Mouse (Mus musculus): ENCODE data around the gene Ccdc188.

Ccdc188 gene

DNA sequence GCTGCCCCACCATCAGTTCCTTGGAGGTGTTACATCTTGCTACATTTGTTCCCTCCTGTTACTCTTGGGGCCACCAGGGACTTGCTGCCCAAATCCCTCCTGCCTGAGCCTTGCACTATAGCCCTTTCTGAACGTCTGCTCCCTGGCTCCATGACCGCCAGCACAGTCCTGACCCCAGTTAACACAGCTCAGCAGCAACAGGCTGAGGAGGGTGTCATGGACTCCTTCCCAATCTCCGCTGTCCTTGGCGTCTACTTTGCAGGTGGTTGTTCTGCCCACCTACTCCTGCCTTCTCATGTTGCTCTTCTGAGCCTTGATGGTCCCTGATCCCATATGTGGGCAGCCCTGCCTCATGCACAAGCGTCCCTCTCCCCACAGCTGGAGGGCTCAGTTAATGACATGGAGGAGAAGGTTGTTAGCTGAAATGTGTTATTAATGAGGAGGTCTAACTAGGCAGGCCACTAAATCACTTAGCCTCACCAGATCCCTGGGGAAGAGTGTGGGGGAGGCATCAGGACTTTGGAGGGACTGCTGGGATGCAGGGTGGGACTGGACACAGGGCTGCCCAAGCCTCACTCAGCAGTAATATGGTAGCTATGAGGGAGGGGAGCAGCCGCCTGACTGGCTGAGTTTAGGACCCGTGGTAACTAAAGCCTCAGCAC is 14.1 kb upstream of the Ccdc188 start:
- DNase-seq, result no peak

DNA sequence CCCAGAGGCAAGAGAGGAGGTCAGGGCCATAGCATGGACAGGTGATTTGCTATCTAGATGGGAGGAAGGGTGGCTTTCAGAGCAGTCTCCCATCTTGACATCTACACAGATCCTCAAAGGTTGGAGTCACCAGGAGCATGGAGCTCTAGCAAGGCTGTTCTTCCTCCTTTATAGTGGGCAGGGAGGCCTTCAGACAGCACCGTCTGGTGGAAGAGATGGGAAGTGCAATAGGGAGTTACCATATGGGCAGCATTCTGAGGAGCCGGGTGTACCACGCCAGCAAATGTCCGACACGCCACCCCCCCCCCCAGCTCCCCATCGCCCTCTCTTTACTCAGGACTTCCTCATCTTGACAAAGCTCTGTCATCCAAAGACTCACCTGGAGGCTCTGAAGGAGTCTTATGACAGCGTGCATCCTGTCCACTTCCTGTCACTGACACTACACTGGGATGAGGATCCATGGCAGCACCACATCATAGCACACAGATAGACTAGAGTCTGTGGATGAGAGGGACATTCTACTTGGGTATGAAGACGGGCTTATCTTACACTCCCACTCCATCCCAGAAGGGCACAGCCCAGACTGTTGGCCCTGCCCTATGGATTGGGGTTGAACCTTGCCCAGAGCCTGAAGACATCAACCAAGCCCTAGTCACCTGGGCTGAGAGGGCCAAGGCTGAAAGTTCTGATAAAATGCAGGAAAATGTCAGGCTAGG is 6.8 kb upstream of the Ccdc188 start:
- peak; percentile 77 for DNase-seq

DNA sequence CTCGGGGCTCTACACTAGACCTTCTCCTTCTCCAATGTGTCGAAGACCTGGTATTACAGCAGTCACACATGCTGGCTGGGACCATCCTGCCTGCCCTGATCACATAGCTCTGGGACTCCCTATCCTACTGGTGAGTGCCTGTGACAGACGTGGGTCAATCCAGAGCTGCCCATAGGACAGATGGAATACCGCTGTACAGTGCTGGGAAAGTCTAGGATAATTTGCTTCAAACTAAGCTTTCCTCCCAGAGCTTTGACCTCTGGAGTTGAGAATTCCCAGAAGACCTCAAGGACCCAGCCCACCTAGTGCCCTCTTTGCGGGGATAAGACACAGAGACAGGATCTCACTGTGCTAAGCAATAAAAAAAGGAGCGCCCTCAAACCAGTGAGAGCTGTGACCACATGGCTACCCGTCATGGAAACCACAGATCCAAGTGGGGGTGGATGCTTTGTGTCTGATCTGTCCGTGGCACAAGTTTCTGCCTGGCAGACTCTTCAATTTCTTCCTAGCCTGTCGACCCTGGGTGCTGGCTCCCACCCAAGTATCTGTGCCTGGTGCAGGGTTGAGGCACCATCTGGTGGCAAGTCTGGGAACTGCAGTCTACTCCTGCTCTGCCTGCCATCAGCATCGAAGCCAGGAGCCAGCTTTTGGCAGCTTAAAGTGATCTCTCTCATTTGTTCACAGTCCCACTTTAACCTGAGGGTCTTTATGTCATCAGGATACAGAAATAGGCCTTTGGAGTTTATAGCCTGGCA is 6.1 kb upstream of the Ccdc188 start:
- peak; percentile 88 for DNase-seq

DNA sequence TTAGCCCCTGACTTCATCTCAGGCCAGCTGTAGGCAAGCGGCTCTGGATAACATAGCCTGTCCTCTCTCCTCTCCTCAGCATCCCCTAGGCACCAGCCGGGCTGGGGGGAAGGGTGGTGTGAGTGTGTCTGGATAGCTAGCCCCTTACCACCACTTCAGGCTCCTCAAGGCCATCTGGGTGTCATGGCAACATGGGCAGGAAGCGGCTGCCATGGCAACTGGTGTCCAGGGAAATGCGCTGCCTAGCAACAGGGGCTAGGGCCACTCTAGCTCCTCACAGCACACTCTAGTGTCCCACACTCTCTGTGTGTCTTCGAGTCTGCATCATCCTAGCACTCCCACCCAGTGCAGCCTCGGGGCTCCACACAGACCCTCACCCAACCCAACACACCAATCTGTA is 4.0 kb upstream of the Ccdc188 start:
- peak; percentile 68 for DNase-seq

DNA sequence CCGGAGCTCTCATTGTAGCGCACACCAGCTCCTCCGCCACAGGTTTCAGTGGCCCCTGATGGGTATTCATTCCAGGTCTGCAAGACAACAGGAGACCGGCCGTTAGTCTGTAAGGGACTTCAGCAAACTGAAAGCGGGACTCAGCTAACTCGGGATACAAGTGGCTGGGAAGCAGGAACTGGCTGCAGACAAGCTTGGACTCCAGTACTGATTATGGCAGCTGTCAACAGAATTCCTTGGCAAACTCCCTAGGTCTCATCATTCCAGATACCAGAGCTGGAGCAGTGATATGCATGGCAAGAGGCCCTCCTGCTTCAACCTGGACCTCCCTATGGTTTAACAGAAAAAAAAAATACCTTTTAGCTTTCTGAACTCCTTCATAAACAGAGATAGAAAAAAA is 2.8 kb upstream of the Ccdc188 start:
- DNase-seq, result no peak

DNA sequence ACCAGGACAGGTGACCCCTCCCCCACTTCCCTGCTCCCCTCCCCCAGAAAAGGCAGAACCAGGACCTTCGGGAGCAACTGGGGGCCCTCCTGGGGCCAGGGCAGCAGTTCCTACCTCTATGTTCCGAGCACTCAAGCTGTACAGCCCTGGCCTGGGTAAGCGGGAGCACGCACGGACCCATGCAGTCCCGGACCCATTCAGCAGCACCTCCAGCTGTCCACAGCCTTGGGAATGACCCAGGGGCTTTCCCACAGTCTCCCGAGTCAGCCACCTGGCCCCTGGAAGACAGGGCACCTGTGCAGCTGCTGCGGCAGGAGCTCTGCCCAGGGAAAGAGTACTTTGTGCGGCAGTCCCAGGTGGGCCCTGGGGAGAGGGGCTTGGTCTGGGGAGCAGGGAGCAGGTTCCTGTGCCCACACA is 909 bp downstream of the Ccdc188 start:
- no peak for DNase-seq

DNA sequence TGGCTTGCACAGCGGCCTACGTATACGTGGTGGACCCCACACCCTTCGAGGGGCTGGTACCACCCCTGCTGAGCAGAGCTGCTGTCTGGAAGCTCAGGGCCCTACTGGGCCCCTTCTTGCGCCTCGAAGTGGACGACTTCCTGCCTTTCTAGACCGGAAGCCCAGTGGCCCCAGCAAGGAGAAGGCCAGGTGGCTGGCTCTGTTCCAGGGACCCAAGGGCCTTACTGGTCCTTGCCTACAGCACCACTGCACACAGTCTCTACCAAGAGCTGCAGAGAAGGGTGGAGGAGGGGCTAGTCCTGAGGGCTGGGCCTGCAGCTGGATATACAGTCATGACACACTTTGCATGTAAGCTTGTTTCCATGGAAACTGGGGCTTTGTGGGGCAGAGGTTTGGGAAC is 2.3 kb downstream of the Ccdc188 start:
- DNase-seq, result no peak

DNA sequence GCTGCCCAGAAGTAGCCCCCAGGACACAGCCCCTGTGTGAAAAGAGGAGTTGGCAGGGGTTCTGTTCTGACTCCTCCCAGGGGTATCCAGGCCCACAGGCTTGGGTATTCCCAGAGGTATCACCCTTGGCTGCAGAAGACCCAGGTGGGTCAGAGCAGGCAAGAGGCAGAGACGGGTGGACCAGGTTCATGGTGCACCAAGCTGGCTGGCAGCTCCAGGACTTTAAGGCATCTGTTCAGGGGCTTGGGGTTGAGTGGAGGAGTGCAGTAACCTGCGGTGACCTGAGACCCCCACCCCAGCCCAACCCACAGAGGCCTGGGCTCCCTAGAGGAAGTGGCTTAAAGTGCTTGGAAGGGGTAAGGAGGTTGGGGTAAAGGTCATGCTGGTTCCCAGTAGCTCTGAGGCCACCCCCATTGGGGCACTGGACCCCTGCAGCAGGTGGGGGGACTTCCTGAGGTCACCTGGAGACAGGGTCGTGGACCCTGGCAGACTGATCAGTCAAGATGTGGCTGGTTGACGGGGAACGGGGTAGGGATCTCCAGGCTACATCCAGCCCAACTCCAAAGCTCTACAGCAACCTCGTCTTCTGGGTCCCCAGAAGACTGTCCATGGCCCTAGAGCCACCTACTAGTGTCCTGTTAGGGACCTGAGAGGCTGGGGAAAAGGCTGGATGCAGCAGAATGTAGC is 3.3 kb downstream of the Ccdc188 start:
- no peak for DNase-seq

DNA sequence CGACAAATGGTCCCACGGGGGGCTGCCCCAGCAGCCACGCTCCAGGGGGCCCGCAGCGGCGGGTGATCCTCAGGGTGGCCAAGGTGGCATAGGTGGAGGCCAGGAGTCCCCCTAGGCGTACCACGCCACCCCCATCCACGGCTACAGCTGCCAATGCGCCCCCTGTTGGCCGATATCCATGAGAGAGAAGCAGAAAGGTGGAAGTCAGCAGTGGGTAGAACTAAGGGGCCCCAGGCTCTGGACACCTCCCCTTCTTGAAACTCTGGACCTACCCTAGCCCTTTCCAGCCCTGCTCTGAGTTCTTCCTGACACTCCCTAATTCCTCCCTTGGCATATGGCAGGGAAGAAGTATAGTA is 3.8 kb downstream of the Ccdc188 start:
- DNase-seq, result no peak

DNA sequence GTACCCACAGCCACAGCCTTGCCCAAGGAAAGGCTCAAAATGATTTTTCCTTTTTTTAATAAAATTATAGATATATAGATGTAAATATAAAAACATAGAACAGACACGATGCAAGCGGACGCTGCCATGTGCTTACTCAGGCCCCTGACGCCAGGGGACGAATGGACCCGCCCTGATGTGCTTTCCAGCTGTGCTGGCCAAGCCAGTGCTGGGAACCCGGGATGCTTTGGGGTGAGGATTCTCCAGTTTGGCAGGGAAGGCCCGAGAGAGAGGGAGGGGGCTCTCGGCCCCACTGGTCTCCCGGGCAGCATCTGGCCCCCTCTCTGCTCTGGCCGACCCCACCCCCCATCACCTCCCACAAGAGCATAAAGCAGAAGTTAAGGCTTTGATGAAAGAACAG is 4.5 kb downstream of the Ccdc188 start:
- DNase-seq, result no peak

DNA sequence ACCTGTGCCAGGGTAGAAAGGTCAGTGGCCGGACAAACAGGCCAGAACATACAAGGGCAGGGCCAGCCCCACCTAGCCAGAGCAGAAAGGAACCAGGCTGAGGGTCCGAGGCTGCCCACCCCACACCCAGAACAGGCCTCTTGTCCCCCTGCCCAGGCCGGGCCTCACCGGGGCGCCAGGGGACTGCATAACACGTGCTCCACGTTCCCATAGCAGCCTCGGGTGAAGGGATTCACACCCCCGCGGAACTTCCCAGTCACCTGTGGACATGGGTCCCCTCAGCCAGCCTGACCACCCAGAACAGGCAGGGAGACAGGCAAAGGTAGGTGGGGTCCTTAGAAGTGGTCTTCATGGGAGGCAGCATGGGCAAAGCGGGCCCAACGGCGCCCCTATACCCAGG is 9.5 kb downstream of the Ccdc188 start:
- DNase-seq, result no peak

DNA sequence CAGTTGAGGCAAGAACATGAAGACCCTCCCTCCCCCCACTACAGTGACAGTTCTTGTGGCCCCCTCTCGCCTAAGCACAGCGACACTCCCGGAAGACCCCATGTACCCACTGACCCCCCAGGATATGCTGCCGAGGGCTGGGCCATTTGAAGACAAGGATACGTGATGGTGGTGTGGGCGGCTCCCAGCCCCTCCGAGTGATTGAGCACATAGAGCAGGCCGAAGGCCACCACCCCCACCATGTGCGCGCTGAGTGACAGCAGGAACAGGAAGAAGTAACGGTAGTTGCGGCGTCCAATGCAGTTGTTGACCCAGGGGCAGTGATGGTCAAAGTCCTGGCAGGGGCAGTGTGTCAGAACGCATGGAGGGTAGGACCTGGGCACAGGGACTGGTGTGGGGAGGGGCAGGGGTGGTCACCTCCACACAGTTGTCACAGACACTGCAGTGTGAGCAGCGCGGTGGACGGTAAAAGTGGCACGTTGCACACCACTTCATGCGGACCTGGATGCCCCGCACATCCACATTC is 10.3 kb downstream of the Ccdc188 start:
- DNase-seq, result no peak

DNA sequence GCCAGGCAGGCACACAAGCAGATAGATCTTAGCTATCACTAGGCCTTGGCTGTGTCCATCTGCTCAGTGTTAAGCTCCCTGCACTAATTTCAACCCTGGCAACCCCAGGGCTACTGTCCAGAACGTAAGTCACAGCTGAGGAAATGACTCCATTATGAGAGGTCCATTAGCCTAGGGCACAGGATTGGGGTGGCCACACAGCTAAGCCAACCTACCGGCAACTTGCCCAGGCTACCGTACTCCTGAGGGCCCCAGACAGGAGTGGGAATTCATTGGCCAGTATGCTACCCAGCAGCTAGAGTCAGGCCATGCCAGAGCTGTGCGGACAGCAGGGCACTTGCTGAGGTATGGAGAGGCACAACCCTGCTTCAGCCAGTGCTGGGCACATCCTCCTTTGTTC is 11.2 kb downstream of the Ccdc188 start:
- no peak for DNase-seq

DNA sequence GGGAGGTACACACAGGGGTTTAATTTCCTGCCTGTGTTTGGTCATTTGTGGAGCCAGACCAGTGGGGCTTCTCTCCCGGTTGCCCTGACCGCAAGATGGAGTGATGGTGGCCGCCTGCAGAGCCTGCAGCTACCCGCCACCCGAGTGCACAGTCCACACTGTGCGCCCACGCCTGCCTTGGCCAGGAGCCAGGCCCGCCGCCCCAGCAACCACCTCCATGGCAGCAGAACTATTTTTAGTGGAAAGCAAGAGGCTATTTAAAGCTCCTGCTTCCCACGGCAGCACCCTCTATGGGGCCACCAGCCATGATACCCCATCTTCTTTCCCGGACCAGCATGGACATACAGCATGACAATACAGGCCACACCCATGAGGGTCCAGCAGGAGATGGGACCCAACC is 11.9 kb downstream of the Ccdc188 start:
- DNase-seq, result peak; percentile 93

DNA sequence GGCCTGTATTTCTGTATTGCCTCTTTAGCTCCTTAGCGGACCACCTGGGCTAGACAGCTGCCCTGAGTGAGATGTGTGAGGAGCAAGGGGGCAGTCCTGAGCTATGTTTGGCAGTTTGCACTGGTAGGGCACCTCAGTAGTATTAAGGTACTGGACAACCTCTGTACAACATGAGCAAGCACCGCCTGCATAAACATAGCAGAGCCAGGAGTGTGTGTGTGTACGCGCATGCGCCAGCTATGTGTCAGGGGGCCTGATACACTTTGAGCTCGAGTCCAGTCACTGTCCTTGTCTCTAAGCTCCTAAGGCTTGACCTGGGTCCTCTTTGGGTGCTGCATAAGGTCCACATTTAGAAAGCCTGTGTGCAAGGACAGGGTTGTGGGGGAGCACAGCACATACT is 12.9 kb downstream of the Ccdc188 start:
- no peak for DNase-seq

DNA sequence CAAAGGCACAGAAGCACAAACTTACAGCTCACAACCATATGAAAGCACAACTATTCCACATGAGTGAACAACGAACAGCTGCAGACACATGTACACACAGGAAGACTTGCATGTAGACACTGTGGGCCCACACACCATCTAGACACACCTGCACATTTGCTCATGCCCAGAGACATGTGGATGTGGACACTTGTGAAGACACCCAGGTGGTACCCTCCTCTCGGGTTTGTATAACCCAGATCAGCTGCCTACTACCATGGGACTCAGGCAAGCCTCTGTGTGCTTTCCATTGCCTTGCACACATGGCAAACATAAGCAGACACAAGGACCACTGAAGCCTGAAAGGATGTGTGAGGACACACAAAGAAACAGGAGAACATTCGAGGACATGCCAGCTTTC is 13.4 kb downstream of the Ccdc188 start:
- no peak for DNase-seq

DNA sequence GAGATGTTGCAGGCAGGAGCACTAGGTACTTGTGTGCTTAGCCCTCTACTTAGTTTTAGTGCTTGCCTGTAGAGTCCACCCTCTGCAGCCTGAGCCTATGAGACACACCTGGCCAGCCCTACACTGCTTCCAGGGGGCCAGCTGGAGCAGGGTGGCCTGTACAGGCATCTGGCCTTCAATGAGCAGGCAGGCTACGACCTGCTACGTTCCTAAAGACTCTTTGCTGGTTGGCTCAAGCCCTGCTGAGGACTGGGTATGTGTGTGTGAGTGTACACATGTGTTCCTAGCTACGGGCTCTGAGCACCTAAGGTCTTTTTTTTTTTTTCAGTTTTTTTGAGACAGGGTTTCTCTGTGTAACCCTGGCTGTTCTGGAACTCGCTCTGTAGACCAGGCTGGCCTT is 13.8 kb downstream of the Ccdc188 start:
- no peak for DNase-seq

DNA sequence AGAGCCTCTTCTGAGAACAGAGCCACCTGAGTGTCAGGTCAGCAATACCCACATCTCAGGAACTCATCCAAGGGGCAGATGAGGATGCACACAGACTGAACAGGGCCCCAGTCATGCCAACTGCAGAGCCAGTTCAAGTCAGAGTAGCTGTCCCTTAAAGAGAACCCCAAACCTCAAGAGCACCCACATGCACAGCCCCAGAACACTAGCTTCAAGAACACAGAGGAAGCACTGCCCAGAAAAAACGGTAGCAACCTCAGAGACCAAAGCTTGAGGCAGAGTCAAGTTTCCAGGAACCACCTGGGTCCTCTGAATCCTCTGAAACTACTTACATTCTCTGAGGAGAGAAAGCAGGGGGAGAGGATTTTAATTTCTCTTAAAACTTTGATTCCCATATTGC is 15.8 kb downstream of the Ccdc188 start:
- no peak for DNase-seq

DNA sequence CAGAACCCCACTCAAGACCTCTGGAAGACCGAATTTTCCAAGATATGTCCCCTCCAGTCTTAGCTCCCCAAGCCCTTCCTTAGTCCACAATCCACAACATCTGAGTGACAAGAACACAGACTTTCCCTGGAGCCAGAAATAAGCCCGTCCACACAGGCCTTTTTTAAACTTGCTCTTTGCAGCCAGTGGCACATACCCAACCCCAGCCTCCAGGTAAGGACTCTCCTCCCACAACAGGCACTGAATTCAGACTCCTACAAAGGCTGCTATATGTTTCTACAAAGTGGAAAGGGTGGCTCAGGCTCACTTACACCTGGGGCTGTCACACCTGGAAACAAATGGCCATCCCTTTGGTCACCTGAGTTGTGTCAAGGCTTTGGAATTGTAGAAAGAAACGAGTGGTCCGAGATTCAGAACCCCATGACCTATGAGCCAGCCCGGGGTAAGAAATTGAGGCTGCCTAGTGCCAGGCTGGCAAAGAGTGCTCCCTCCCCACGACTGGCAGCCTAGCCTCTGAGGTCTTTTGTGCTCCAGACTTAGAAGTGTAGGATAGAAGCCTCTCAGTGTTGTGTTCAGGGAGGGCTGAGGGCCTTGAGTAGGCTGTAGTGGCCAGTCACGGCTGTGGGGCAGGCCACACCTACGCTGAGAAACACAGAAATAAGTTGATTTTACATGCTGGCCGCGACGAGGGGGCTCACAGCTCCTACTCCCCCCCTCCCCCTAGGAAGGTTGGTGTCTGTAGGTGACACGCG is 16.4 kb downstream of the Ccdc188 start:
- DNase-seq, result no peak

DNA sequence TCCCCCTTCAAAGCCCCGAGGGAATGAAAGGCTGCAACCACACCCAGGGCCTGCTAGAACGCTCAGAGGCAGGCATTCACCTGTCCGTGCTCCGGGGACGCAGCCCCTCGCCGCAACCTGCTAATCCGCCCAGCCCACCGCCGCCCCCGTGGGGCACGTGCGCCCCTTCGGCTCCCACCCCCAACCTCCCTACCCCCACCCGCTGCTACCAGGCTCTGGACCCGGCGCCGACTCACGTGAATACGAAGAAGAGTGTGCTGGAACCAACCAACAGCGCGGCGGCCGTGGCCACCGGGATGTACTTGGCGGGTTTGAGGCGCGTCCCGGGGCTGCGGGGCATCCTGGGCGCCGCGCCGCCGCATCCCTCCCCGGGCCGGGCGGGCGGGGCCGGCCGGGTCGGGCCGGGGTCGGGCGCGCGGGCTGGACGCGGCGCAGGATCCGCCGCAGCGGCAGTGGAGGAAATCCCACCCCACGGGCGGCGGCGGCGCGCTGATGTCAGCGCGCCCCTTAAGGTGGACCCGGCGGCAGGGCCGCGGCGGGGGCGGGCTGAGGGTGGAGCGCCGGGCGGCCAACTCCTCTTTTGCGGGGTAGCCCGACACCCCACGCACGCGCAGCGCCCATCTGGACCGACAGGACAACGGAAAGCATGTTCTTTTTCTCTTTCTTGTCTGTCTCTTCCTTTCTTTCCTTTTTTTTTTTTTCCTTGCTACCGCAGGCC is 17.2 kb downstream of the Ccdc188 start, which contains the start of gene Zdhhc8:
Gene Zdhhc8, minus strand, starts transcription at position 466 of the 718 bp plus-strand sequence.
- DNase-seq, result peak; percentile 86

DNA sequence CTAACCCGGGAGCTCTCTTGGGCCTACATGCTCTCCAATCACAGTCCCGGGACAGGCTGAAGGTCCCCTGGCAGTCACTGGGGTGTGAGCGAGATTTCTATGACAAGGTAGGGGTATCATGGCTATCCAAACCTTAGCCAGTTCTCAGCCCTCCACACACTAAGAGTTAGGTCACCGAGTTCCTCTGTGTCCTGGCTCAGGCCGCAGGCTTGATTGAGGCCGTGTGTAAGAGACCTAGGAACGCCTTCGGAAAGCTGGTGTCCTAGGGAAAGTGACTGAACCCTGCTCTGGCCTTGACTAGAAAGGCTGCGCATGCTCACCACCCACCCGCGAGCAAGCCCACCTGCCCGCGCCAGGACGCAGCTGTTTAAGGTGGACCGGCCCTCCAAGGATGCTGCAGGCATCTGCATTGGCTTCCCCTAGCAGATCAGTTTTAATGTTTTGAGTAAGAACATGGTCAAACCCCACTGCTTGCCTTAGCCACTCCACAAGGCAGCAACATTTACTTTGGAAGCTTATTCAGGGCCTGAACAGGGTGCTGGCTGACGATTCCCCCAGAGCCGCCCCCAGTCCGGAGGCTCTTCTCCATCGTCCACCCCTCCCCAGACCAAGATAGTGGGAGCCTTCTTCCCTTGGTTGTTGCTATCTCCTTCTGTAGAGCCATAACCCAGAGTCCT is 17.8 kb downstream of the Ccdc188 start:
- peak; percentile 81 for DNase-seq

Measured in right cerebral cortex, adult 18-20 months (tissue).